Mouse (Mus musculus): ENCODE results near the gene Rhobtb1. TPM values are rescaled to one million over a fixed set of nuclear protein-coding genes. Genes with fewer than 3 reads are reported as not detected.

Rhobtb1 gene
- 7.6 TPM for total RNA-seq (2023)

DNA sequence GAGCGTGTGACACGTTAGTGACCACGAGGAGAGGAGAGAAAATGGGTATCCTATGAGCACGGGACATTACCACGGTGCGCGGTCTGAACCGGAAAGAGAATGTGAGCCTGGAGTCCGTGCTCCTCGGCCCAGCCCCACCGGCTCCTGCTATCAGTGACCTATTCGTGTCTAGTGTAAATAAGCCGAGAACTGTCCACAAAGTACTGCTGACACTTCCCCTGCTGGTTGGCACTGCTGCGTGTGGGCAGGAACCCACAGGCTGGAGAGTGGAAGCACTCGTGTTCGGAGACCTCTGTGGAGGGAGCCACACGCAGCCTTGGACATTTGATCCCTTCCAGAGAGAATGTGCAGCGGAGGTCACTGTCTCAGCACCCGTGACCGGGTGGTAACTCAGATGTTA lies at the start of gene Rhobtb1:
Gene Rhobtb1, plus strand, starts transcription at position 390 of the 400 bp plus-strand sequence.

GRCm38 (mm10) chr10:69212542-69213440 lies 61.6 kb downstream of the Rhobtb1 start, which contains the start of gene A930033H14Rik:
A930033H14Rik (minus strand) TSS chr10:69213098.

Other genes with a start within 250 kb of the Rhobtb1 start
- gene A930033H14Rik, start 61.7 kb downstream of the Rhobtb1 start, total RNA-seq (2023) = not detected
- 1.3 TPM for gene Cdk1, start 201.5 kb downstream of the Rhobtb1 start, total RNA-seq (2023)
- not detected for gene Ank3, start 247.3 kb downstream of the Rhobtb1 start, total RNA-seq (2023)

Data from CD8-positive naive resting alpha-beta T cell, adult 57 days (primary cell).